Mouse (Mus musculus): Measurements from ENCODE around the gene Slc9b1.

The Slc9b1 gene

GRCm38 (mm10) chr3:135438531-135438912 is 90.7 kb downstream of the Slc9b1 start:
- peak; percentile 97 for DNase-seq (ENCODE audit: low spot score)

GRCm38 (mm10) chr3:135438913-135439531 is 91.2 kb downstream of the Slc9b1 start:
- DNase-seq (ENCODE audit: low spot score), result peak; percentile 59

GRCm38 (mm10) chr3:135439651-135440050 is 91.8 kb downstream of the Slc9b1 start:
- no peak for DNase-seq (ENCODE audit: low spot score)

GRCm38 (mm10) chr3:135440221-135440620 is 92.4 kb downstream of the Slc9b1 start:
- DNase-seq (ENCODE audit: low spot score), result no peak

GRCm38 (mm10) chr3:135440621-135441020 is 92.8 kb downstream of the Slc9b1 start:
- DNase-seq (ENCODE audit: low spot score), result no peak

- no peak for DNase-seq (ENCODE audit: low spot score)
Observed at GRCm38 (mm10) chr3:135444930-135445329, 97.1 kb downstream of the Slc9b1 start.
